Mouse (Mus musculus) cortical plate, adult 2 months (tissue): Measurements from ENCODE around the gene Cenpp. TPM values are rescaled to one million over a fixed set of nuclear protein-coding genes. Genes with fewer than 3 reads are reported as not detected.

ENCODE experiments used
- H3K27ac ChIP-seq: fragments of 200-500 bp; 2 replicates; pipeline ENCODE4 v1.5.1; 2012; ENCODE audit warnings: low read length, control low read depth, inconsistent platforms; ENCODE audit not compliant: insufficient read depth
- H3K4me1 ChIP-seq: fragments of 200-500 bp; 2 replicates; pipeline ENCODE4 v1.6.1; 2011; ENCODE audit warnings: low read length; ENCODE audit not compliant: control insufficient read depth, insufficient read depth
- H3K4me3 ChIP-seq: fragments of 200-500 bp; 2 replicates; pipeline ENCODE4 v1.5.1; 2011; ENCODE audit warnings: mild to moderate bottlenecking, low read length, control low read depth; ENCODE audit not compliant: insufficient read depth
- CTCF ChIP-seq: fragments of 200-500 bp; IDR thresholded peaks from 2 replicates; pipeline ENCODE4 v1.5.1; 2011; ENCODE audit warnings: mild to moderate bottlenecking, control low read depth, low read length; ENCODE audit not compliant: insufficient read depth; ENCODE audit errors: extremely low read depth
- POLR2A ChIP-seq: fragments of 200-500 bp; IDR thresholded peaks from 2 replicates; pipeline ENCODE4 v1.6.1; 2011; ENCODE audit warnings: mild to moderate bottlenecking, low read length, control low read depth; ENCODE audit not compliant: insufficient read depth; ENCODE audit errors: extremely low read depth
- polyA plus RNA-seq: library from polyadenylated mRNA; depleted of rRNA; stranded (reverse); fragments of >200 nt; gene quantifications from 2 replicates; pipeline ENCODE4 v1.2.3, GENCODE M21; 2012

Cenpp gene
- polyA plus RNA-seq, 1 experiment: 0.92 TPM

DNA sequence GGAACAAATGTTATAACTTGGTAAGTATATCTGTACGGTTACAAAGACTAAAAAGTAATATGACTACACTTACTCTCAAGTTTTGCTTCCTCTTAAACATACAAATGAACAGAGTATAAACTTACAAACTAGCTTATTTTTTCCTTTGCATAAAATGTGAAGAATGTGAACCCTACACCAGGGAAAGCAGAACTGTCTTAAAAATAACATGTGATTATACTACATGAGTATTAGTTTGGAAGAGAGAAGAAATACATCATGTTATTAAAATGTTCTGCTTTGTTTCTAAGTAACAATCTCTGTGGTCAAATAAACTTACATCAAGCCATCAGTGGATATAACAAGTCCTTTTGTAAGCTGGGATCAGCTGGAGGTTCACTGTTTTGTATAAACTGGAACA lies 113.9 kb downstream of the Cenpp start:
- Histone ChIP-seq H3K4me1 (no peaks in the 10 kb centered on the region), H3K4me3 (no peak overlapping the region), H3K27ac (no peak overlapping the region)
- TF ChIP-seq POLR2A (no peak), CTCF (no peak)

DNA sequence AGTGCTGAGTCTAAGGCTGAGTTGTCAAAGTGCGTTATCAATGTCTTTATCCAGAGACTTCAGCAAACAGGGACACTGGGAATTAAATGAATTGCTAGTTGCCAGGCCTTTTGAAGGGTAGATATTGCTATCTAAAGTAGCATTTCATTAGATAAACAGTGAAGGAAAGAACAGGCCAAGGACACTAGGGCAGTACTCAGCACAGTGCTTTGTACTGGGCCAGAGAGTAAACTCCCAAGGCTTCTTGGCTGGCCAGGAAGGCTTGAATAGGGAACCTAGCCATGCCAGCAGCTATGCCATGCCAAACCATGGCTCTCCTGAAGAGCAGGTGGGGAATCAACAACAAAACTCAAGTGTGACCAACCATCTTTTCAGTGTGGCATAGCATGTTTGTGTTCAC lies 115.6 kb downstream of the Cenpp start:
- Histone ChIP-seq H3K27ac (no peak overlapping the region), H3K4me3 (no peak overlapping the region), H3K4me1 (no peaks in the 10 kb centered on the region)
- TF ChIP-seq POLR2A: no peak
- no peak for TF ChIP-seq CTCF

DNA sequence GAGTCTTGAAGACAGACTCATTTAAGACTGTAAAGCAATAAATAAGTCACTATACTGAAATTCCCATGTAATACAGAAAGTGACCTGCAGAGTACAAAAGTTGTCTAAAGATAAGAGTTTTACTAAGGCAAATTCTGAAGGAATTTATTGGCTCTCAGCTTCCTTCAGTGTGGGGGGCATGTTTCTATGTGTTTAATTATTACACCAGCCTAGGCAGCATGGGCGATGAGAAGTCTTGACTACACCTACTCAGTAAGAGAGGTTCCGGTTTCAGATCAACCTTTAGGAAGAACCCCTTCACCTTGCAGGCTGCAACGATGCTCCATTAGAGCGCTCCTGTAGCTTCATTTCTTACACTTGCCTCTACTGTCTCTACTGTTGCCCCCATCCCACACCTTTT lies 121.9 kb downstream of the Cenpp start:
- Histone ChIP-seq H3K4me1 (no peaks in the 10 kb centered on the region), H3K27ac (no peak overlapping the region)
- no peak for TF ChIP-seq CTCF
- no peak for TF ChIP-seq POLR2A

DNA sequence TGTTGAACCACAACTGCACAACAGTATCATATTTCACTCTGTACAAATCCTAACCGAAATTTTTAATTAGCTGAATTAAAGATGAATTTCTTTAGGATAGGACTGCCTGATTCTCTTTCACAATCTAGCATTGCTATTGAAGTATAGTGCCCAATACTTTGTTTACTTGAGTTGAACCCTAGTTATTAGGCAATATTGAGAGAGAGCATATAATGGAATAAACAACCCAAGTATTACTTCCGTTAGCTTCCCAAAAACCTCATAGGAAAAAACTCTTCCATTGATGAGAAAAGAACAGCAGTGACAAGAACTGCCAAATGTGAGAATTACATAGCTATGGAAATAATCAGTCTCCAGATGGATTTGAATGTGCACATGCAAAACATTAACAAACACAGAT lies 126.3 kb downstream of the Cenpp start:
- Histone ChIP-seq H3K4me3 (no peak overlapping the region), H3K27ac (no peak overlapping the region), H3K4me1 (no peaks in the 10 kb centered on the region)
- TF ChIP-seq CTCF (no peak), POLR2A (no peak)

More for the DNA sequence above, 121.9 kb downstream of the Cenpp start:
- H3K4me3 ChIP-seq: no peak overlapping the region

DNA sequence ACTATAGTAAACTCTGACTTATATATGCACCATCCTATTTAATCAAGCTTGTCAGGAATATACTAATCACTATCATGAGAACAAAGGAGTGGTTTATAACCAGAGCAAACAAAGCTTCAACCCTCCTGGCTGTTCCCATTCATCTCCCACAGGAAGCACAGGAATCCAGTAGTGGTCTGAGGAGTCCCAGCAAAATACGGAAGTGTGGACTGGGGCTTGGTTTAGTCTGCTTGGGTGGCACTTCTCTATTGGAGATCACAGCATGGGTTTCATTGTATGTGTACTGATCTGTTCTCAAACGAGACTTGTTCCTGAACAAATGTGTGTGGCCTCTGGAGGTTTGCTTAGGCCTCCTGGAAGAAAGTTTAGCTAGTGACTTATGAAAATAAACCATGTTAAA lies 133.8 kb downstream of the Cenpp start:
- TF ChIP-seq CTCF (no peak), POLR2A (no peak)
- no peaks in the 10 kb centered on the region for H3K4me1 ChIP-seq
- H3K4me3 ChIP-seq: no peak overlapping the region
- H3K27ac ChIP-seq: no peak overlapping the region

DNA sequence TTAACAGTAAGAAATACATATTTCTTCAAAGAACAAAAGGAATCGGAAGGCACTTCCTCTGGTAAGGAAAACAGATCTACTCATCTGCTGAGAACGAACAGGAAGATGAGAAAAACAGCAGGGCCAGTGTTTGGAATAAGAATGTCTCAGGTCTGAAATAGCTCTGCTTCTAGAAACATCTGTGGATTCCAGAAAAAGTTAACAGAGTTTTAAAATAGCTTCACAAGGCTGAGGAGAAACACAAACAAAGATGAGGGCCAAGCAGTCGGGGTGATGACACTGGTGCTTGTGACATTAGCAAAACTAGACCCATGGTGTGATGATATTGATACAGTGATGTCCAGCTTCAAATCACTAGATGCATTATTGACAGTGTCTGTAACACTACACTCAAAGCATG lies 145.4 kb downstream of the Cenpp start:
- H3K4me3 ChIP-seq: no peak overlapping the region
- no peak for TF ChIP-seq POLR2A
- TF ChIP-seq CTCF: no peak
- no peak overlapping the region for H3K27ac ChIP-seq
- H3K4me1 ChIP-seq: no peaks in the 10 kb centered on the region

DNA sequence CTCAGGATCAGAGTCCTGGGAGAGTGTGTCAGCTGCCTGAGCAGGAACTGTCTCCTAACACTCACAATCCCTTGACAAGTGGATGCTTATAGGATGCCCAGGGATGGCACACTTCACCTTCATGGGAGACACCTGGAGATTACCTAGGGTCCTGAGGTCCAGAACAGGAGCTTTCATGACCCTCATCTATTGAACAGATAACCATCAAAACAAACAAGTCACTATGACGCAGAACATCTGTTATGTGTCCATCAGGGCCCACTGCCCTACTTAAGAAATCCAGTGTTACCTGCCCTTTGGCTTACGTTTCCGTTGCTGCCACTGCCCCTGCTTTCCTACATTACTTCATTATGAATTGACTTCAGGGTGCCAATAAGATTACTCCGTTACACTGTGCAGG lies 146.8 kb downstream of the Cenpp start:
- Histone ChIP-seq H3K4me3 (no peak overlapping the region), H3K27ac (no peak overlapping the region), H3K4me1 (no peaks in the 10 kb centered on the region)
- TF ChIP-seq CTCF (no peak), POLR2A (no peak)

DNA sequence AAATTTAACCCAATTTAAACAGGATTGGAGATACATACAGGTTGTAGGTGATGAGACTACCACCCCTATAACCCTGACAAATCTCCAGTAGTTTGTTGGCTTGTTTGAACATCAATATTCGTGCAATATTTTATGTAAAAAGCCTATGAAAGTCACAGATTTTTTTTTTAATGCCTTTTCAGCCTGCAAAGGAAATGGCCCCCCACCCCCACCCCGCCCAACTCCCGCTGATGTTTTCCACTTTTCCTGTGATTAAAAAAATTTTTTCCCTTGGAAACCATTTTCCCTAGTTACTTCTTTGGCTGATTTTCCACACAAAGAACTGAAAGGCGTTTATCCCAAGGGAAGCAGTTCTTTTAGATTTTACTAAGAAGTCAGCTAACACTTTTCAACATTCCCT lies 148.1 kb downstream of the Cenpp start, which contains the start of gene Ecm2:
Gene Ecm2 (plus strand): TSS at position 301 of the 400 bp plus-strand sequence.
- no peaks in the 10 kb centered on the region for H3K4me1 ChIP-seq
- H3K4me3 ChIP-seq: no peak within 1 kb of the TSS
- no peak for TF ChIP-seq POLR2A
- no peak for TF ChIP-seq CTCF
- H3K27ac ChIP-seq: no peak within 1 kb of the TSS

DNA sequence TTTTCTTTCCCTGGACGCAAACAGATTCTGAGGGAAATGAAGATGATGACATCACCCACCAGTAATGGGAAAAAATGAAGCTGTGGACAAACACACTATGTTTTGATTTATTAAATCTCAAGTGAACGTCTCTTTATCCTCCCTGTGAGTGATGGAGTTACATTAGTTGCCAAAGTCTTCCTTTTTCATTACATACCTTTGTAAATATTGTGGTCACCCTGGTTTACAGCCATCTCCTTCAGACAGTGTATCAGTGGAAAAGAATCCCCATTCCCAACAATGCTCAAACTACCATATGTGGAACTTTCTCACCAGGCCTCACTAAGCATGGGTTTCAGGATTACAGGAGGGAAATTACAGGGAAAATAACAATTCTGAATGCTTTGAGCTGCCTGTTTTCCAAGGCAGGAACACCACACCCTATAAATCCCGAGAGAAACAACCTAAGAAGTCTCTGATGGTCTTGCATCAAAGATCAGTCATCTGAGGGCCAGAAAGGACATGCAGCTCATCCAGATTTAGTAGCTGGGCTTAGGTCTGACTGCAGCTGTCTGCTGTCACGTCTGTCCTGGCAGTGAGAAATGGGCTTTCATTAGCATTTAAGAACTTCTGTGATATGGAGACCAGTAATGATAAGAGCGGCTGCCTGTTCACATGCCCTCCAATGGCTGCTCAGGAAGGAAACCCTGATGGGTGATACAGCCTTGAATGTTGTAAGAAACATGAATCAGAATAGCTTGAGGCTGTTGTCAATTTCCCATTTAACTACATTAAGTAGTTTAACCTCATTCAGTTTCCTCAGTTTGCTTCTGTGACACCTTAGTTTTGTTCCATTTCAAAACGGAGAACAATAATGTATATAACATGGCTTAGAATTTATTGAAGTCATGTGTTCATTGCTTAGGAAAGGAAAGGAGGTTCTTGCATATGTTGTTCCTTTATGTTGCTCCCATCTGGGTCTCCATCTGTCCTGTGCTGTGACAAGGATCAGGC lies 159.9 kb downstream of the Cenpp start, which contains the start of gene Tes3-ps:
Gene Tes3-ps (plus strand): TSS at position 943 of the 993 bp plus-strand sequence.
- TF ChIP-seq CTCF (no peak), POLR2A (no peak)
- Histone ChIP-seq H3K4me3 (no peak within 1 kb of the TSS), H3K27ac (no peak within 1 kb of the TSS; the same call in 1 of the 2 replicates)

DNA sequence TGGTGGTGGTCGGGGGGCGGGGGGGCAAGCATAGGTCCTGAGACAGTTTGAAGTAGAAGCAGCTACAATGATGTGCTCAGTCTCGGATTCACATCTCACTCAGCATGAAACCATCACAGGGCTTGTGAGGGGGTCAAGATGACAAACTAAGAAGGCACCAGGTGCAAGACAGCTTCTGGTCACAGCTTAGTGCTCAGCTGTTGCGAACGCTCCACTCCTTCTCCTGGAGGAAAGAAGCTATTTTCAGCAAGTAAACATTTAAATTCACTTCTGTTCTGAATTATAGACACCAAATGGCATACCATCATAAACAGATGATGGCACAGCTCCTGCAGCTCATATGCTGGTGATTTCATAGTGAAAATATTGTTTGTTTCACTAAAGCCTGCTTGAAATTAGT lies 167.2 kb downstream of the Cenpp start:
- Histone ChIP-seq H3K4me1 (peaks cover 1% of the 10 kb centered on the region; the same call in 1 of the 2 replicates), H3K4me3 (no peak overlapping the region), H3K27ac (no peak overlapping the region)
- TF ChIP-seq POLR2A: no peak
- no peak for TF ChIP-seq CTCF

More for the DNA sequence above, 159.9 kb downstream of the Cenpp start, which contains the start of gene Tes3-ps:
- H3K4me1 ChIP-seq: no peaks in the 10 kb centered on the region
